Mouse (Mus musculus): ENCODE data around the gene Snx13.

Gene Snx13

GRCm38 (mm10) chr12:35191698-35192425, 144.9 kb downstream of the Snx13 start:
- peak; percentile 38 for DNase-seq (ENCODE audit: low spot score)

GRCm38 (mm10) chr12:35192426-35192769, 145.4 kb downstream of the Snx13 start:
- no peak for DNase-seq (ENCODE audit: low spot score)
